Mouse (Mus musculus) stomach, embryonic 16.5 days (tissue): ENCODE data around the gene Olfr49. TPM values are rescaled to one million over a fixed set of nuclear protein-coding genes. Genes with fewer than 3 reads are reported as not detected.

Experiments
- ATAC-seq: fragments of 200-750 bp; cut with Nextera tagmentation; 2 replicates; pipeline ENCODE4 v1.8.0; 2017; ENCODE audit warnings: moderate number of reproducible peaks, moderate TSS enrichment; ENCODE audit not compliant: insufficient read depth, low FRiP score
- H3K27ac ChIP-seq: fragments of 300-500 bp; sonication (generic); 2 replicates; pipeline ENCODE4 v1.5.1; 2014; ENCODE audit warnings: low read length
- H3K27me3 ChIP-seq: fragments of 300-500 bp; sonication (generic); 2 replicates; pipeline ENCODE4 v1.6.1; 2014; ENCODE audit warnings: low read length, control low read depth, mixed read lengths; ENCODE audit not compliant: control insufficient read depth, insufficient read depth
- H3K36me3 ChIP-seq: fragments of 300-500 bp; sonication (generic); 2 replicates; pipeline ENCODE4 v1.6.1; 2014; ENCODE audit warnings: low read length; ENCODE audit not compliant: control insufficient read depth, insufficient read depth
- H3K4me1 ChIP-seq: fragments of 300-500 bp; sonication (generic); 2 replicates; pipeline ENCODE4 v1.6.1; 2014; ENCODE audit warnings: low read length, control low read depth, mixed read lengths; ENCODE audit not compliant: control insufficient read depth, insufficient read depth
- H3K4me2 ChIP-seq: fragments of 300-500 bp; sonication (generic); 2 replicates; pipeline ENCODE4 v1.6.1; 2014; ENCODE audit warnings: low read depth, low read length, mixed read lengths
- H3K4me3 ChIP-seq: fragments of 300-500 bp; sonication (generic); replicated peaks from 2 replicates; pipeline ENCODE4 v1.5.1; 2014; ENCODE audit warnings: mild to moderate bottlenecking, low read length
- H3K9ac ChIP-seq: fragments of 300-500 bp; sonication (generic); 2 replicates; pipeline ENCODE4 v1.6.1; 2014; ENCODE audit warnings: low read length
- H3K9me3 ChIP-seq: fragments of 300-500 bp; sonication (generic); replicated peaks from 2 replicates; pipeline ENCODE4 v1.6.1; 2016; ENCODE audit warnings: low read length, control low read depth; ENCODE audit not compliant: control insufficient read depth
- WGBS: fragments of 180-500 bp; shearing (Covaris S2); extraction: QIAGEN DNeasy Blood & Tissue Kit; methylation state at CpG from one replicate; pipeline ENCODE4 v1.1.7; 2014; 5-methylcytosine and 5-hydroxymethylcytosine counted together
- polyA plus RNA-seq: library from polyadenylated mRNA; unstranded; fragments of >200 nt; fragmentation: Nextera tagmentation; extraction: Ambion mirVana; gene quantifications from 2 replicates; pipeline ENCODE4 v1.2.1, GENCODE M21; 2015

The Olfr49 gene
- polyA plus RNA-seq, result not detected in 2 replicates

- no peaks in the 10 kb centered on the region for H3K9me3 ChIP-seq
- H3K36me3 ChIP-seq, result no peaks in the 10 kb centered on the region
- WGBS, result 76% methylated on average over 1 of the region's 1 CpGs
- H3K27me3 ChIP-seq, result no peaks in the 10 kb centered on the region
- H3K4me2 ChIP-seq, result no peak within 1 kb of the TSS
- H3K9ac ChIP-seq, result no peak within 1 kb of the TSS
- no peak within 1 kb of the TSS for H3K27ac ChIP-seq
- H3K4me3 ChIP-seq, result no peak within 1 kb of the TSS
- ATAC-seq, result no peak
- no peaks in the 10 kb centered on the region for H3K4me1 ChIP-seq
Measured at GRCm38 (mm10) chr14:54284839-54285238, at the start of gene Olfr49. TSS of gene Olfr49 (minus strand) at chr14:54284939.

- H3K27ac ChIP-seq, result no peak overlapping the region
- no peak for ATAC-seq
- 50% methylated on average over 8 of the region's 8 CpGs for WGBS
- H3K27me3 ChIP-seq, result no peaks in the 10 kb centered on the region
- H3K4me2 ChIP-seq, result no peak overlapping the region
- no peaks in the 10 kb centered on the region for H3K9me3 ChIP-seq
- no peak overlapping the region for H3K4me3 ChIP-seq
- no peak overlapping the region for H3K9ac ChIP-seq
- H3K4me1 ChIP-seq, result no peaks in the 10 kb centered on the region
- H3K36me3 ChIP-seq, result no peaks in the 10 kb centered on the region
Measured at GRCm38 (mm10) chr14:54333452-54334189, 48.9 kb upstream of the Olfr49 start.

GRCm38 (mm10) chr14:54332176-54333074, 47.7 kb upstream of the Olfr49 start:
- Histone ChIP-seq H3K9me3 (no peaks in the 10 kb centered on the region), H3K27me3 (no peaks in the 10 kb centered on the region), H3K4me2 (no peak overlapping the region), H3K36me3 (no peaks in the 10 kb centered on the region), H3K27ac (no peak overlapping the region), H3K9ac (no peak overlapping the region), H3K4me1 (no peaks in the 10 kb centered on the region), H3K4me3 (no peak overlapping the region)
- WGBS, result 79% methylated on average over 5 of the region's 5 CpGs
- ATAC-seq, result no peak

- Histone ChIP-seq H3K4me3 (no peak overlapping the region), H3K27me3 (no peaks in the 10 kb centered on the region), H3K27ac (no peak overlapping the region), H3K9me3 (no peaks in the 10 kb centered on the region), H3K4me1 (no peaks in the 10 kb centered on the region), H3K9ac (no peak overlapping the region), H3K36me3 (no peaks in the 10 kb centered on the region), H3K4me2 (no peak overlapping the region)
- 72% methylated on average over 1 of the region's 1 CpGs for WGBS
- no peak for ATAC-seq
Measured at GRCm38 (mm10) chr14:54331178-54331577, 46.4 kb upstream of the Olfr49 start.

GRCm38 (mm10) chr14:54329201-54329600, 44.5 kb upstream of the Olfr49 start:
- Histone ChIP-seq H3K4me2 (no peak overlapping the region), H3K36me3 (no peaks in the 10 kb centered on the region), H3K9ac (no peak overlapping the region), H3K4me3 (no peak overlapping the region), H3K9me3 (no peaks in the 10 kb centered on the region), H3K27me3 (no peaks in the 10 kb centered on the region), H3K27ac (no peak overlapping the region), H3K4me1 (no peaks in the 10 kb centered on the region)
- 36% methylated on average over 9 of the region's 9 CpGs for WGBS
- no peak for ATAC-seq

- no peak overlapping the region for H3K4me3 ChIP-seq
- 83% methylated on average over 2 of the region's 2 CpGs for WGBS
- no peak overlapping the region for H3K9ac ChIP-seq
- ATAC-seq, result no peak
- no peaks in the 10 kb centered on the region for H3K9me3 ChIP-seq
- H3K27me3 ChIP-seq, result no peaks in the 10 kb centered on the region
- no peak overlapping the region for H3K4me2 ChIP-seq
- no peaks in the 10 kb centered on the region for H3K4me1 ChIP-seq
- no peaks in the 10 kb centered on the region for H3K36me3 ChIP-seq
- H3K27ac ChIP-seq, result no peak overlapping the region
Measured at GRCm38 (mm10) chr14:54328548-54328947, 43.8 kb upstream of the Olfr49 start.

GRCm38 (mm10) chr14:54324486-54324885, 39.7 kb upstream of the Olfr49 start:
- WGBS, result 62% methylated on average over 5 of the region's 5 CpGs
- ATAC-seq, result no peak
- no peaks in the 10 kb centered on the region for H3K9me3 ChIP-seq
- H3K36me3 ChIP-seq, result no peaks in the 10 kb centered on the region
- no peaks in the 10 kb centered on the region for H3K27me3 ChIP-seq
- H3K27ac ChIP-seq, result no peak overlapping the region
- no peak overlapping the region for H3K9ac ChIP-seq
- H3K4me1 ChIP-seq, result no peaks in the 10 kb centered on the region
- no peak overlapping the region for H3K4me2 ChIP-seq
- no peak overlapping the region for H3K4me3 ChIP-seq

GRCm38 (mm10) chr14:54321556-54322376, 37.0 kb upstream of the Olfr49 start:
- Histone ChIP-seq H3K4me1 (no peaks in the 10 kb centered on the region), H3K9ac (no peak overlapping the region), H3K27me3 (no peaks in the 10 kb centered on the region), H3K4me3 (no peak overlapping the region), H3K36me3 (no peaks in the 10 kb centered on the region), H3K4me2 (no peak overlapping the region), H3K9me3 (no peaks in the 10 kb centered on the region), H3K27ac (no peak overlapping the region)
- WGBS, result 66% methylated on average over 18 of the region's 18 CpGs
- ATAC-seq, result no peak
